Mouse (Mus musculus): ENCODE data around the gene Gltp.

DNA sequence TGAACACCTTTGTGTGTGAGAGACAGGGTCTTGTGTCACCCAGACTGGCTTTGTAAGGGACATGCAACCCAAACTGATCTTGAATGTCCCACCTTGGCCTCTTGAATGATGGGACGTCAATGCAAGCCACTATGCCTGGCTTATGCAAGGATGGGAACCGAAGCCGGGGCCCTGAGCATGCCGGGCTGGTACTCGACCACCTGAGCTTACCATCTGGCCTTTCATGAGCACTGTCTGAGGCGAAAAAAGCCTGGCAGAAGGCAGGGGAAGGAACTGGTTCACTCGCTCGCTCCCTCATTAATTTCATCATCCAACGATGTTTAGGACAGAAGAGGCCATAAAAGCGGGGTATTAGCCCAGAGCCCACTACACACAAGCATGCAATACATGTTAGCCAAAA is 50.0 kb downstream of the Gltp start:
- no peak for TF ChIP-seq POLR2A (IDR thresholded peaks at IDR 0.05; ENCODE audit: extremely low read depth, insufficient read depth, low read length)
- no peak for TF ChIP-seq CTCF (IDR thresholded peaks at IDR 0.05; ENCODE audit: low read depth, low read length)
